Mouse (Mus musculus): ENCODE measurements at regions not wholly inside any gene's neighbourhood (a gene's known extent, or its start where the extent isn't known, plus 50 kb on each side); places are given as distances from the start of the nearest gene placed in this dataset.

- no peak for DNase-seq (ENCODE audit: low read depth)
These were observed 137.4 kb upstream of the Plcz1 start for GRCm38 (mm10) chr6:140178425-140179193.

- DNase-seq (ENCODE audit: low read depth), result no peak
These were observed 131.5 kb upstream of the Plcz1 start for GRCm38 (mm10) chr6:140172716-140173115.

GRCm38 (mm10) chr6:140169836-140170235, 128.6 kb upstream of the Plcz1 start:
- DNase-seq (ENCODE audit: low read depth), result no peak

GRCm38 (mm10) chr6:140167182-140167581, 125.9 kb upstream of the Plcz1 start:
- no peak for DNase-seq (ENCODE audit: low read depth)

GRCm38 (mm10) chr6:140162729-140163128, 121.5 kb upstream of the Plcz1 start:
- DNase-seq (ENCODE audit: low read depth), result no peak

GRCm38 (mm10) chr6:140161482-140161881, 120.2 kb upstream of the Plcz1 start:
- no peak for DNase-seq (ENCODE audit: low read depth)

GRCm38 (mm10) chr6:140160946-140161345, 119.7 kb upstream of the Plcz1 start:
- DNase-seq (ENCODE audit: low read depth), result no peak

GRCm38 (mm10) chr6:140158986-140159385, 117.7 kb upstream of the Plcz1 start:
- DNase-seq (ENCODE audit: low read depth), result no peak

- no peak for DNase-seq (ENCODE audit: low read depth)
These were observed 116.1 kb upstream of the Plcz1 start for GRCm38 (mm10) chr6:140157375-140157774.

- no peak for DNase-seq (ENCODE audit: low read depth)
These were observed 111.3 kb upstream of the Plcz1 start for GRCm38 (mm10) chr6:140152418-140153176.

GRCm38 (mm10) chr6:140148628-140149245, 107.5 kb upstream of the Plcz1 start:
- no peak for DNase-seq (ENCODE audit: low read depth)

GRCm38 (mm10) chr6:140148138-140148537, 106.9 kb upstream of the Plcz1 start:
- DNase-seq (ENCODE audit: low read depth), result no peak

GRCm38 (mm10) chr6:140147711-140148110, 106.5 kb upstream of the Plcz1 start:
- no peak for DNase-seq (ENCODE audit: low read depth)

- DNase-seq (ENCODE audit: low read depth), result no peak
These were observed 92.5 kb upstream of the Plcz1 start for GRCm38 (mm10) chr6:140133734-140134133.

GRCm38 (mm10) chr6:140126645-140127044, 85.4 kb upstream of the Plcz1 start:
- no peak for DNase-seq (ENCODE audit: low read depth)

- DNase-seq (ENCODE audit: low read depth), result no peak
These were observed 72.8 kb upstream of the Plcz1 start for GRCm38 (mm10) chr6:140114024-140114423.

- no peak for DNase-seq (ENCODE audit: low read depth)
These were observed 70.8 kb upstream of the Plcz1 start for GRCm38 (mm10) chr6:140112054-140112453.

GRCm38 (mm10) chr6:140108083-140108482, 66.8 kb upstream of the Plcz1 start:
- DNase-seq (ENCODE audit: low read depth), result no peak

- no peak for DNase-seq (ENCODE audit: low read depth)
These were observed 66.4 kb upstream of the Plcz1 start for GRCm38 (mm10) chr6:140107628-140108027.

- DNase-seq (ENCODE audit: low read depth), result no peak
These were observed 64.9 kb upstream of the Plcz1 start for GRCm38 (mm10) chr6:140106141-140106540.

GRCm38 (mm10) chr6:140102043-140102442, 60.8 kb upstream of the Plcz1 start:
- no peak for DNase-seq (ENCODE audit: low read depth)

- DNase-seq (ENCODE audit: low read depth), result no peak
These were observed 54.2 kb upstream of the Plcz1 start for GRCm38 (mm10) chr6:140095416-140095815.
